Mouse (Mus musculus): ENCODE measurements around the gene Ctnnal1. TPM values are rescaled to one million over a fixed set of nuclear protein-coding genes. Genes with fewer than 3 reads are reported as not detected.

The Ctnnal1 gene
- total RNA-seq, 2 experiments from 2014 or later, result 9.2 to 10.0 TPM

GRCm38 (mm10) chr4:56809050-56809449, 55.9 kb downstream of the Ctnnal1 start:
- no peak for DNase-seq (ENCODE audit: low spot score)

- no peak for DNase-seq (ENCODE audit: low spot score)
Measured at GRCm38 (mm10) chr4:56802669-56803150, 62.3 kb downstream of the Ctnnal1 start.

- peak; percentile 93 for DNase-seq (ENCODE audit: low spot score)
Measured at GRCm38 (mm10) chr4:56801907-56802668, 62.9 kb downstream of the Ctnnal1 start, which contains the start of the genes Elp1 and Fam206a. Elp1 (minus strand) TSS chr4:56802331. Fam206a (plus strand) TSS chr4:56802345.

- no peak for DNase-seq (ENCODE audit: low spot score)
Measured at GRCm38 (mm10) chr4:56791373-56791772, 73.6 kb downstream of the Ctnnal1 start.

- no peak for DNase-seq (ENCODE audit: low spot score)
Measured at GRCm38 (mm10) chr4:56771065-56771464, 93.9 kb downstream of the Ctnnal1 start.

- DNase-seq (ENCODE audit: low spot score), result no peak
Measured at GRCm38 (mm10) chr4:56768913-56769312, 96.1 kb downstream of the Ctnnal1 start.

- DNase-seq (ENCODE audit: low spot score), result no peak
Measured at GRCm38 (mm10) chr4:56767861-56768284, 97.1 kb downstream of the Ctnnal1 start.

Small RNA genes within 50 kb of the gene (microRNA-seq; reads per million reads assigned to microRNA genes)
- 17.0 reads per million, percentile 33 among the genes with 10 or more reads in this experiment for gene Mir32

Other genes starting within 250 kb of the Ctnnal1 start
- gene Gm26657, start 125.1 kb downstream of the Ctnnal1 start, total RNA-seq (2021), result not detected
- gene Actl7b, start 123.7 kb downstream of the Ctnnal1 start, total RNA-seq (2021), result not detected
- gene Actl7a, start 121.8 kb downstream of the Ctnnal1 start, total RNA-seq (2021), result not detected
- gene Elp1, start 62.9 kb downstream of the Ctnnal1 start, total RNA-seq (2021), result 10 to 100 TPM; 24.8 to 25.5 TPM
- 1 to 10 TPM; 1.2 to 1.3 TPM for gene Fam206a, start 62.8 kb downstream of the Ctnnal1 start, total RNA-seq (2021)
- 10 to 100 TPM; 19.7 to 21.1 TPM for gene Tmem245, start 82.2 kb upstream of the Ctnnal1 start, total RNA-seq (2021)
- not detected for gene Frrs1l, start 125.2 kb upstream of the Ctnnal1 start, total RNA-seq (2021)

Data from gastrocnemius, adult 18-20 months (tissue).